Mouse (Mus musculus): ENCODE data around the gene Taok3. TPM values are rescaled to one million over a fixed set of nuclear protein-coding genes. Genes with fewer than 3 reads are reported as not detected.

Gene Taok3
- polyA plus RNA-seq (2015; fragmentation: Nextera tagmentation; extraction: Ambion mirVana), result 46.7 and 52.5 TPM in 2 replicates

DNA sequence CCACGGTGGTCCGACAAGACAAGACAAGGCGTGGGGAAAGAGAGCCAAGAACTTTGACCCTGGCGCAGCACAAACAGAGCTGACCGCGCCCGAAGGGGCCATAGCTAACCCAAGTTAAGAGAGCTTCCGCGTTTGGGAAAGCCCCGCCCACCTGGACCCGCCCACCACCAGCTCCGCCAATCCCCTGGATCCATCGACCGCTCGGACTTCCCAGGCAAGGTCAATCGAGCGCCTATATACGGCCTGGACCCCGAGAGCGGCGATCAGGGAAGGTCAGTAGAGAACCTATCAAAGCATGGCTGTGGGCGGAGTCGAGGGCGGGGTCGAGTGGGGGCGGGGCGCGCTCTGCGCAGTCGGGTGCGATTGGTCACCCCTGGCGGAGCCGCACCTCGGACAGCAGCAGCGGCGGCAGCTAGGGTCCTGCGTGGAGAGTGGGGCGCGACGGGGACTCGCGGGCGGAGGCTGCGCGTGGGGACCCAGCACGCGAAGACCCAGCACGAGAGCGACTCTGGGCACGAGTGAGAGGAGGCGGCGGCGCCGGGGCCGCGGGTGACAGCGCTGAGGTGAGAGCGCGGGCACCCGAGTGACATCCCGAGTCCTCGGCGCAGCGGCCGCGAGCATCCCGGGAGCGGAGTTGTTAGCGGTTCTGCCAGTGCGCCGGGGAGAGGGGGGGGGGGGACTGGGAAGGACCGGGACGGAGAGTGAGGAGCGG, at the start of gene Taok3:
Gene Taok3, plus strand, starts transcription at position 353 of the 712 bp plus-strand sequence.
- under 1% methylated on average over 70 of the region's 74 CpGs for WGBS
- H3K36me3 ChIP-seq, result no peaks in the 10 kb centered on the region
- H3K4me2 ChIP-seq, result peak within 1 kb of the TSS; percentile 96
- no peaks in the 10 kb centered on the region for H3K9me3 ChIP-seq
- peaks cover 9% of the 10 kb centered on the region for H3K27me3 ChIP-seq
- peak; percentile 78 for ATAC-seq (ENCODE audit: low read depth)
- peak within 1 kb of the TSS; percentile 73 for H3K4me3 ChIP-seq
- H3K9ac ChIP-seq, result peak within 1 kb of the TSS; percentile 78
- peak within 1 kb of the TSS; percentile 38; the same call in 1 of the 2 replicates for H3K27ac ChIP-seq (replicated peaks)
- H3K4me1 ChIP-seq (replicated peaks), result peaks cover 32% of the 10 kb centered on the region

DNA sequence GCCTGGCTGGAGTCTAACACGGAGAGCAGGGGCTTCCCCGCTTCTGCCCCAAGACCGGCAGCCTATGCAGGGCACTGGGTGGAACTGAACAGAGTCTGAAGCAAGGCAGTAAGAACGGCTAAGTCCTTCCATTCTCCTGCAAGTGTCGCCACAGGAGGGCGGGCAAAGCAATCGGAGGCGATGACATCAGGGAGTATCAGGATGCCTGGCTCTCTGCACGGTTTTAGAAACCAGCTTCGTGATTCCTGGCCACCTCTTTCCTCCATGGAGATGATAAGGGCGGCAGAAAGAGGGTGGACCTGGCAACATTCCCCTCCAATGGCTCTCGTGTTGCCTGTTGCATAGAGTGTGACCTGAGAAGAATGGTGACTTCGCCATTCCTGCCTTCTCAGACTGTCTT, 32.2 kb upstream of the Taok3 start:
- WGBS, result 6% methylated on average over 13 of the region's 13 CpGs
- Histone ChIP-seq H3K9me3 (no peaks in the 10 kb centered on the region), H3K4me1 (replicated peaks) (peaks cover 15% of the 10 kb centered on the region), H3K27ac (replicated peaks) (no peak overlapping the region), H3K4me3 (0 out of 2 replicates have a peak overlapping the region, but pooled peaks have one; percentile 5), H3K27me3 (peaks cover 8% of the 10 kb centered on the region; the same call in 1 of the 2 replicates), H3K4me2 (peak overlapping the region; percentile 46), H3K36me3 (peaks cover 19% of the 10 kb centered on the region), H3K9ac (peak overlapping the region; percentile 38; the same call in 1 of the 2 replicates)
- no peak; the same call in 1 of the 2 replicates for ATAC-seq (ENCODE audit: low read depth)

DNA sequence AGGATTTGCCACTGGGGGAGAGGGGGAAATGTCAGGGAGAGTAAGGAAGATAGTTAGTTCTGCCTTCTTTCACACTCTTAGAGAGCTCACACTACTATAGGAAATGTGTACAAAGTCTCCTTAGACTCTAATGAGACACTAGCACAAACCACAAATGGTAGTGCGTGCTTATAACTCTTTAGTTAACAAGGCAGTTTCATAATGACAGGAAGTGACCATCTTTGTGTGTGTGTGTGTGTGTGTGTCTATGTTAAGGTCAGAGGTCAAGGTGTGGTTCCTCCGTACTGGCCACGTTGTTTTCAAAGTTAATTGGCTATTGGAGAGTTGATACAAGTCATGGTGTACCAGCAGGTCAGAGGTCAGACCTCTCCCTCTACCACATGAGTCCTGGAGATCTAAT, 30.8 kb upstream of the Taok3 start:
- Histone ChIP-seq H3K9ac (no peak overlapping the region), H3K9me3 (no peaks in the 10 kb centered on the region), H3K27ac (replicated peaks) (no peak overlapping the region), H3K36me3 (peaks cover 32% of the 10 kb centered on the region), H3K4me1 (replicated peaks) (peaks cover 15% of the 10 kb centered on the region), H3K27me3 (peaks cover 8% of the 10 kb centered on the region; the same call in 1 of the 2 replicates), H3K4me3 (no peak overlapping the region), H3K4me2 (no peak overlapping the region)
- WGBS, result 65% methylated on average over 3 of the region's 3 CpGs
- no peak for ATAC-seq (ENCODE audit: low read depth)

DNA sequence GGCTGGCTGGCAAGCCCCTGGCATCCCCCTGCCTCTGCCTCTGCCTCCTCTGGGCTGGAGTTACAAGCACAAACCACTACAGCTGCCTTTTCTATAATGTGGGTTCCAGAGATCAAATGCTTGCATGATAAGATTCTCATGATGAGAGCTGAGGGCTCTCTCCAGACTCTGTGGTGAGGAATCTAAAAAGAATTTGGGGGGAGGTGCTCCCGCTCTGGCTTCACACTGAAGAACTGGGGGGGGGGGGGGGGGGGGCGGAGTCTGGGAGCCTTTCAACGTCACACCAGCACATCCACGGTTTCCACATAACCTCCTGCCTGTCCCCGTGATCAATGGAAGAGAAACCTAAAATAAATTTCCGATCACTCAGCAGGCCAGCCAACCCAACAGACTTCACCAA, 30.1 kb upstream of the Taok3 start:
- 28% methylated on average over 6 of the region's 6 CpGs for WGBS
- no peak for ATAC-seq (ENCODE audit: low read depth)
- Histone ChIP-seq H3K4me3 (no peak overlapping the region), H3K4me2 (no peak overlapping the region), H3K27me3 (peaks cover 8% of the 10 kb centered on the region; the same call in 1 of the 2 replicates), H3K27ac (replicated peaks) (no peak overlapping the region), H3K36me3 (peaks cover 39% of the 10 kb centered on the region), H3K9ac (no peak overlapping the region), H3K9me3 (no peaks in the 10 kb centered on the region), H3K4me1 (replicated peaks) (peaks cover 15% of the 10 kb centered on the region)

DNA sequence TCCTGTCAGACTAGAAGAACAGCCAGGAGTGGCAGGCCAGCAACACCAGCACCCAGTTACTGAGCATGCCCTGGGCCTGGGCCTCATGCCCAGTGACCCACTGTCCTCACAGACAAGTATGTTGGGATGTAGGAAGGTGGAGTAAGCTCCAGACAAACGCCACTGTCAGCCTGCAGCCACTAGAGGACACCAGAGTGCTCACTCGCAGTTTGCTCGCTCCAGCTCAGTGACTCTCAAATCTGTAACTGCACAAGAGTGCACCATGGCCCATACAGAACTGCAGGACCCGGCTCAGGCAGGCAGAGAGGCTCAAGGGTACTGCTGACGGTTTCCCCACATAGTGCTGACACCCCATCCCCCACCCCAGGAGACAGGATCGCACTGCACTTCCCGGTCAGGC, 25.5 kb upstream of the Taok3 start:
- WGBS, result 44% methylated on average over 7 of the region's 7 CpGs
- H3K36me3 ChIP-seq, result peaks cover 68% of the 10 kb centered on the region
- peaks cover 12% of the 10 kb centered on the region for H3K4me1 ChIP-seq (replicated peaks)
- H3K27ac ChIP-seq (replicated peaks), result no peak overlapping the region
- no peak overlapping the region for H3K4me2 ChIP-seq
- no peaks in the 10 kb centered on the region for H3K9me3 ChIP-seq
- no peak overlapping the region for H3K4me3 ChIP-seq
- no peaks in the 10 kb centered on the region for H3K27me3 ChIP-seq
- no peak; the same call in 1 of the 2 replicates for ATAC-seq (ENCODE audit: low read depth)
- no peak overlapping the region for H3K9ac ChIP-seq

DNA sequence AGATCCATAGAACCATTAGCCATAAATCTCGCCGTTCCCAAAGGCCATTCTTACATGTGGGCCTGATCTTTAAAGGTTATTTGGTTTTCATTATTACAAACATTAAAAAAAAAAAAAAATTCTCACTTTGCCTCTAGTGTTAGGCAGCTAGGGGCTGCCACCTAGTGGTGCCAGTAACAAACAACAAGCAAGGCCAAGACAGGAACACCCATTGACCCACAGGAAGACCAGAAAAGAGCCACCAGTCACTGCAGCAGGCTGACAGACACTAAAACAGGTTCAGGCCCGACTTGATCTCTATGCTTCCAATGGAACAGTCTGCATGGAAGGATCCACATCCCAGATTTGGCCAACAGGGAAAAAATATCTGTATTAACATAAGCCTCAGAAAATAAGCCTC, 23.2 kb upstream of the Taok3 start:
- Histone ChIP-seq H3K27ac (replicated peaks) (no peak overlapping the region), H3K9me3 (no peaks in the 10 kb centered on the region), H3K4me3 (no peak overlapping the region), H3K36me3 (peaks cover 82% of the 10 kb centered on the region), H3K4me2 (no peak overlapping the region), H3K9ac (no peak overlapping the region), H3K27me3 (no peaks in the 10 kb centered on the region), H3K4me1 (replicated peaks) (peaks cover 12% of the 10 kb centered on the region)
- 43% methylated on average over 3 of the region's 3 CpGs for WGBS
- ATAC-seq (ENCODE audit: low read depth), result no peak

DNA sequence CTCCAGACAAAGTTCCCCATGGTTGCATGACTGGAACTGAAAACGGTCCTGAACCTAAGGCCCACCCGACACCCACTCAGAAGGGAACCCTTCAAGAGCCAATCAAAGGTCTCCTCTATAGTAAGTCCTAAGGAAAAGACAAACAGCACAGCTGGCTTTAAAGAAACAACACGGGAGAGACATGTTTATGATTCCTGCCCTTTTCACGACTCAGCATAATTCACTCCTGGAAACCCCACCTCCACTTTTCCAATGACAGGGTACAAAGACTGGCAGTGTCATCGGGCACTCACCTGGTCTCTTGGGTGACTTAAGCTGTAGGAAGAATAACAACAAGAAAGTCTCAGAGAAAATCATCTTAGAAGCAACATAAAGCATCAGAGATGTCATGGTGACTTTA, 20.9 kb upstream of the Taok3 start:
- 74% methylated on average over 5 of the region's 5 CpGs for WGBS
- Histone ChIP-seq H3K9me3 (no peaks in the 10 kb centered on the region), H3K4me2 (no peak overlapping the region), H3K9ac (no peak overlapping the region), H3K4me3 (no peak overlapping the region), H3K36me3 (peaks cover 82% of the 10 kb centered on the region), H3K27me3 (no peaks in the 10 kb centered on the region), H3K4me1 (replicated peaks) (peaks cover 12% of the 10 kb centered on the region), H3K27ac (replicated peaks) (no peak overlapping the region)
- no peak for ATAC-seq (ENCODE audit: low read depth)

DNA sequence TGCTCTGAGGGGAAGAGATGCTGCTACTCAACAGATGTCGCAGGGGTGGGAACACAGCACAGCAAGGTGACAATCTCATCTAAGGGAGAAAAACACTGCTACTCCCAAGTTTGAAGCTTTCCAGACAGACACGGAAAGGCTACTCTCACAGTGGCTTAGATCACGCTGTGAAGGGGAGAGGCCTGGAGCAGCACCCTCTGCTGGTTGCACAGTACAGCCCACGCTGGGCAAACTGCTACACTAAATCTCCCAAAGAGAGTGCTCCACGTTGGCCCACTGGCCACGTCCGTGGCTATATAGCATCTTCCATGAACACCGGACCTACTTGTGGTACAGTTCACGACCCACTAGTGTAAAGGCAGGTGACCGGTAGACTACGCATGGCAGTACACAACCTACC, 20.2 kb upstream of the Taok3 start:
- Histone ChIP-seq H3K9ac (no peak overlapping the region), H3K36me3 (peaks cover 82% of the 10 kb centered on the region), H3K4me2 (no peak overlapping the region), H3K27me3 (no peaks in the 10 kb centered on the region), H3K9me3 (no peaks in the 10 kb centered on the region), H3K27ac (replicated peaks) (no peak overlapping the region), H3K4me1 (replicated peaks) (peaks cover 12% of the 10 kb centered on the region), H3K4me3 (no peak overlapping the region)
- 90% methylated on average over 11 of the region's 11 CpGs for WGBS
- no peak for ATAC-seq (ENCODE audit: low read depth)

DNA sequence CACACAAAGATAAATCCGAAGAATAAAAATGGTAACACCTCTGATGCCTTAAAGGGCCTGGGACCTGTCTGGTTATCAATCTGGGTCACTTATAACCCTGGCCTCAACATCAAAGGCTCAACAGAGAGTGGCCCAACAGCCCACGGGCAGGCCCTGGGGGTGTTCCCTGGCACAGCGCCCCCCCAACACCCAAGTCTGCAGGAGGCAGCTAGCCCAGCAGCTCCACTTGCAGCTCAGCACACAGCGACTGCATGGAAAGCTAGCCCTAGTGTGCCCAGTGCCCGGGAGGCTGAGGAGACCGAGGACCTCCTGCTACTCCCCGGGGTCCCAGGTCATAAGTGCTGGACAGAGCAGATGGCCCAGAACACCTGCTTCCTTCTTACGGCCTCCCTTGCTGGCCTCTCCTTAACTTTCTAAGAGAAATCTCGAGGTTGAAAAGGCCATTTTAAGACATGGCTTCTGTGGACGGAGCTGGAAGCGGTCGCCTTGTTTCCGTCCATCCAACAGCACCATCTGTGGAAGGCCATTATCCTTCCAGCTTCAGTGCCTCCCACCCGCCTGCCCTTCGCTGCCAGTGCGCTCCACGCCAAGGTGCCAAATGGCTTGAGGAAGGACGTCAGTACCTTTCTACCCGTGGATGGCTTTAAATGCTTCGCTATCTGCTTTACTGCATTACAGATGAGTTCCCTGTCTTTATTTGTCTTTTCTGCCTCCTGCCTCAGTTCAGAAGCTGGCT, 16.6 kb upstream of the Taok3 start:
- no peaks in the 10 kb centered on the region for H3K9me3 ChIP-seq
- WGBS, result 89% methylated on average over 20 of the region's 20 CpGs
- no peak overlapping the region for H3K4me2 ChIP-seq
- no peak overlapping the region for H3K9ac ChIP-seq
- H3K4me1 ChIP-seq (replicated peaks), result no peaks in the 10 kb centered on the region
- no peak for ATAC-seq (ENCODE audit: low read depth)
- H3K27me3 ChIP-seq, result no peaks in the 10 kb centered on the region
- H3K36me3 ChIP-seq, result peaks cover 99% of the 10 kb centered on the region
- H3K27ac ChIP-seq (replicated peaks), result no peak overlapping the region
- H3K4me3 ChIP-seq, result no peak overlapping the region

DNA sequence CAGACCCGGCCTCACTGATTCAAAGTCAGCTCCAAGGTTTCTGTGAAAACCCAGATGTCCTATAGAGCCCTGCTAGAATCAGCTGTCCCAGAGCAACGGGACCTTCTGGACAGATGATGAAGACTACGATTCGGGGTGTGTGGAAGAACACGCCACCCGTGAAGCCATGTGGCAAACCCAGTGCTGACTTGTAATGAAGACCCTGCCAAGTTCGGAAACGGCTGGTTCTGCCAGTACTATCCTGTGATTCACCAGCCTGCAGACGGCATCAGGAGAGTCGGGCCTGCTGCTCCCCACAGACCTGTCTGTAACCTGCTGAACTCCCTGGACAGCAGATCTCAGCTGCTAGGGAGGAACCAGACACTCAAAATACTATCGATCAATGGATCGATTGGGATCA, 15.6 kb upstream of the Taok3 start:
- no peaks in the 10 kb centered on the region for H3K27me3 ChIP-seq
- ATAC-seq (ENCODE audit: low read depth), result no peak
- H3K4me2 ChIP-seq, result no peak overlapping the region
- H3K9ac ChIP-seq, result no peak overlapping the region
- H3K4me3 ChIP-seq, result no peak overlapping the region
- 97% methylated on average over 12 of the region's 12 CpGs for WGBS
- peaks cover 99% of the 10 kb centered on the region for H3K36me3 ChIP-seq
- no peaks in the 10 kb centered on the region for H3K9me3 ChIP-seq
- H3K27ac ChIP-seq (replicated peaks), result no peak overlapping the region
- no peaks in the 10 kb centered on the region for H3K4me1 ChIP-seq (replicated peaks)

DNA sequence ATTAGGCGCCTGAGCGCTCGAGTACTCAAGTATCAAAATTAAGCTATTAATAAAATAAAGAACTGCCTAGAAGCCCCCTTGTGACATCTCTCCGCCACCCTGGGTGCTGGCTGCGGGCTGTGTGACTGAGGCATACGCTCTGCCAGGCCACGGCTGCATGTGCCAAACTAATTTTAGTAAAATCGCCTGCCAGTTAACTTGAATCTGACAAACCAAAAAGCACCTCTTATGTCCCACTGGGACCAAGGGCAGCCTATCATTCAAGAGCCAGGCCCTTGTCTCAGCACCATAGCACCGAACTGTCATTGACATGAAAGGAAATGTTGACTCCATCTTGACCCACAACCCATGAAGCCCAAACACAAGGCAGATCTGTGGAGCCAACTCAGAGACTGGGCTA, 14.2 kb upstream of the Taok3 start:
- Histone ChIP-seq H3K36me3 (peaks cover 96% of the 10 kb centered on the region), H3K4me2 (no peak overlapping the region), H3K27me3 (no peaks in the 10 kb centered on the region), H3K27ac (replicated peaks) (no peak overlapping the region), H3K9ac (no peak overlapping the region), H3K4me1 (replicated peaks) (no peaks in the 10 kb centered on the region), H3K4me3 (no peak overlapping the region), H3K9me3 (no peaks in the 10 kb centered on the region)
- no peak for ATAC-seq (ENCODE audit: low read depth)
- 74% methylated on average over 9 of the region's 9 CpGs for WGBS

DNA sequence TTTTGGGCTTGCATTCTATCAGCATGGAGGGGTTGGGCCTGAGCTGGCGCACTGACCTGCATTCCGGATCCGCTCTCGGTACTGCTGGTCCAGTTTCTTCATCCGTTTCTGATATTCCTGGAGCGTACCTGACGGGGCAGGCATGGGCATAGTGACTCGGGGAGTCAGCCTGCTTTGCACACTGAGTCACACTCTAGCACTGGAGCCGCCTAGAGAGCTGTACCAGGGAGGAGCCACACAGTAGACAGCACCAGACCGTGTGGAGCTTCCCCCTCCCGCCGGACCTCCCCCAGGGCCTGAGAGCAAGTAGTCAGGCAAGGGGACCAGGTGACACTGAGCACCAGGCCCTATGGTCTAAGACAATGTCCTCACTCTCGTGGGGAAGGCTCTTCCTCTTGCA, 11.6 kb upstream of the Taok3 start:
- Histone ChIP-seq H3K9me3 (no peaks in the 10 kb centered on the region), H3K9ac (no peak overlapping the region), H3K4me2 (no peak overlapping the region), H3K4me1 (replicated peaks) (no peaks in the 10 kb centered on the region), H3K27me3 (no peaks in the 10 kb centered on the region), H3K4me3 (no peak overlapping the region), H3K36me3 (peaks cover 96% of the 10 kb centered on the region), H3K27ac (replicated peaks) (no peak overlapping the region)
- WGBS, result 96% methylated on average over 13 of the region's 13 CpGs
- ATAC-seq (ENCODE audit: low read depth), result no peak
